Mouse (Mus musculus) heart, adult 2 months (tissue): ENCODE results near the gene Wdfy3.

ENCODE experiments used
- CTCF ChIP-seq: fragments of 200-600 bp; IDR thresholded peaks from 2 replicates; pipeline ENCODE4 v1.8.1; 2022; ENCODE audit warnings: antibody characterized with exemption, mild to moderate bottlenecking, moderate library complexity
- EP300 ChIP-seq: fragments of 200-500 bp; IDR thresholded peaks from 2 replicates; pipeline ENCODE4 v1.6.1; 2011; ENCODE audit warnings: low read depth, low read length, control low read depth; ENCODE audit not compliant: insufficient read depth

GRCm38 (mm10) chr5:101893820-101894515 lies 175.8 kb downstream of the Wdfy3 start:
- TF ChIP-seq CTCF (peak; percentile 74), EP300 (no peak)
